Mouse (Mus musculus) heart, adult 2 months (tissue): ENCODE measurements around the gene Smarcd3. TPM values are rescaled to one million over a fixed set of nuclear protein-coding genes. Genes with fewer than 3 reads are reported as not detected.

ENCODE experiments used
- DNase-seq, 2 experiments: peaks; one replicate each; pipeline ENCODE4 v3.0.0; 2021
- H3K27ac ChIP-seq: fragments of 200-600 bp; 2 replicates; pipeline ENCODE4 v1.8.1; 2022
- H3K27me3 ChIP-seq: fragments of 200-500 bp; 2 replicates; pipeline ENCODE4 v1.6.1; 2012; ENCODE audit warnings: mild to moderate bottlenecking, low read length, inconsistent platforms, mixed read lengths; ENCODE audit not compliant: control insufficient read depth, insufficient read depth
- H3K36me3 ChIP-seq: fragments of 200-500 bp; 2 replicates; pipeline ENCODE4 v1.6.1; 2012; ENCODE audit warnings: low read length, inconsistent platforms; ENCODE audit not compliant: control insufficient read depth, insufficient read depth
- H3K4me1 ChIP-seq: fragments of 200-500 bp; 2 replicates; pipeline ENCODE4 v1.6.1; 2011; ENCODE audit warnings: low read length; ENCODE audit not compliant: control insufficient read depth, insufficient read depth
- H3K4me3 ChIP-seq: fragments of 200-600 bp; 2 replicates; pipeline ENCODE4 v1.8.1; 2022
- H3K79me2 ChIP-seq: fragments of 200-500 bp; replicated peaks from 2 replicates; pipeline ENCODE4 v1.6.1; 2012; ENCODE audit warnings: mild to moderate bottlenecking, inconsistent platforms, low read length, moderate library complexity, mixed read lengths; ENCODE audit not compliant: control insufficient read depth, insufficient read depth
- H3K9ac ChIP-seq: fragments of 200-500 bp; 2 replicates; pipeline ENCODE4 v1.6.1; 2012; ENCODE audit warnings: low read depth, mild to moderate bottlenecking, control low read depth, inconsistent platforms, low read length, mixed read lengths
- CTCF ChIP-seq: fragments of 200-600 bp; IDR thresholded peaks from 2 replicates; pipeline ENCODE4 v1.8.1; 2022; ENCODE audit warnings: antibody characterized with exemption, mild to moderate bottlenecking, moderate library complexity
- EP300 ChIP-seq: fragments of 200-500 bp; IDR thresholded peaks from 2 replicates; pipeline ENCODE4 v1.6.1; 2011; ENCODE audit warnings: low read depth, low read length, control low read depth; ENCODE audit not compliant: insufficient read depth
- POLR2A ChIP-seq: fragments of 200-500 bp; IDR thresholded peaks from 2 replicates; pipeline ENCODE4 v1.6.1; 2011; ENCODE audit warnings: mild to moderate bottlenecking, low read depth, low read length, control low read depth; ENCODE audit not compliant: insufficient read depth
- WGBS: fragments of 180-500 bp; shearing (Covaris S2); methylation state at CpG from one replicate; pipeline ENCODE4 v1.1.7; 2018; 5-methylcytosine and 5-hydroxymethylcytosine counted together
- intact Hi-C: fragments of 180-260 bp; cut with DNase I; formaldehyde crosslinking; loops from one replicate; pipeline ENCODE4 v1.15.1; 2025
- polyA plus RNA-seq: library from polyadenylated mRNA; depleted of rRNA; stranded (reverse); fragments of >200 nt; gene quantifications from 2 replicates; pipeline ENCODE4 v1.2.3, GENCODE M21; 2012
- total RNA-seq, 2 experiments: library from RNA; stranded (reverse); gene quantifications; 2 replicates each; pipeline ENCODE4 v1.2.3; 2021

Gene Smarcd3
- total and polyA plus RNA-seq, 3 experiments = 58.7 to 61.8 (median 60.2) TPM

GRCm38 (mm10) chr5:24615097-24615496, 9.1 kb downstream of the Smarcd3 start:
- H3K4me3 ChIP-seq = no peak overlapping the region
- H3K9ac ChIP-seq = no peak overlapping the region
- WGBS = 62% methylated on average over 6 of the region's 6 CpGs
- peaks cover 2% of the 10 kb centered on the region; the same call in 1 of the 2 replicates for H3K4me1 ChIP-seq
- TF ChIP-seq CTCF (no peak), EP300 (no peak), POLR2A (no peak)
- no peaks in the 10 kb centered on the region for H3K79me2 ChIP-seq
- no peak for DNase-seq
- H3K27ac ChIP-seq = no peak overlapping the region
- H3K27me3 ChIP-seq = no peaks in the 10 kb centered on the region
- H3K36me3 ChIP-seq = no peaks in the 10 kb centered on the region
- intact Hi-C loops = no loop called here

DNA sequence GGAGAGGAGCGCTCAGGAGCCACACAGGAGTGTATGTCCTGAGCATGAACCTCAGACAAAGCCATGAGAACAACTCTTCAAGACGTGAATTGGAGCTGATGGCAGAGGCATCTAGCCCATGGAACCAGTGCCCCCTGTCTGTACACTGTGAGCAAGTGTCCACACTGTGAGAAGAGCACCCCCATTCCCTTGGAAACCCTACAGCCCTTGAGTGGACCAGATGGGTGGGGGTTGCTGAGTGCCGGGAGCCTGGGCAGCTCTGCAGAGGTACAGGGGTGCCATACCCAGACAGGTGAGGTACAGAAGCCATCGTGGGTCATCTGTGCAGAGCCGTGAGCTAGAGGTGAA, 11.9 kb downstream of the Smarcd3 start:
- no peak overlapping the region for H3K9ac ChIP-seq
- no peaks in the 10 kb centered on the region for H3K27me3 ChIP-seq
- DNase-seq = no peak
- H3K27ac ChIP-seq = no peak overlapping the region
- no peaks in the 10 kb centered on the region for H3K79me2 ChIP-seq
- intact Hi-C loops = no loop called here
- no peaks in the 10 kb centered on the region for H3K36me3 ChIP-seq
- no peak overlapping the region for H3K4me3 ChIP-seq
- 62% methylated on average over 5 of the region's 5 CpGs for WGBS
- peaks cover 2% of the 10 kb centered on the region; the same call in 1 of the 2 replicates for H3K4me1 ChIP-seq
- TF ChIP-seq EP300 = no peak
- no peak; the same call in 1 of the 2 replicates for TF ChIP-seq CTCF
- no peak for TF ChIP-seq POLR2A

GRCm38 (mm10) chr5:24611366-24612301, 12.6 kb downstream of the Smarcd3 start:
- H3K36me3 ChIP-seq = no peaks in the 10 kb centered on the region
- TF ChIP-seq POLR2A (no peak), CTCF (no peak; the same call in 1 of the 2 replicates), EP300 (no peak)
- no peaks in the 10 kb centered on the region for H3K79me2 ChIP-seq
- 38% methylated on average over 7 of the region's 7 CpGs for WGBS
- H3K27me3 ChIP-seq = no peaks in the 10 kb centered on the region
- intact Hi-C loops = no loop called here
- no peak overlapping the region for H3K27ac ChIP-seq
- no peak overlapping the region for H3K9ac ChIP-seq
- H3K4me1 ChIP-seq = peaks cover 2% of the 10 kb centered on the region; the same call in 1 of the 2 replicates
- peak in 1 of 2 experiments; percentile 39 for DNase-seq
- no peak overlapping the region for H3K4me3 ChIP-seq

DNA sequence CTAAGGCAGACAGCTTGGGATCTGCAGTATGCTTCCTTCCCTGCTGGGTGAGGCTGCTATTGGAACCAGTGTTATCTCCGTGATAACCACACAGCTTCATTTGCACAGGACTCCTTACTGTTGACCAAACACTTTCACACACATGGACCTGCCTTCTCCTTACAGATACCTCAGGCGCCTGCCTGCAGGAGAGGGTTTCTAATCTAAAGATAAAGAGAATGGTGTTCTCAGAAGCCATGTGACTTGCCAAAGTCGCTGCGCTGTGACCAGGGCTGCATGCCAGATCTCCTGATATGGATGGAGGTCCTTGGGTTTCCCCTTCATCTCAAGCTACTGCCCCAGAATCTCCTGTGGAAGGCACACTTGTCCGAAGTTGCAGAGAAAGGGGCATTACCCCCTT, 14.8 kb downstream of the Smarcd3 start:
- intact Hi-C loops = no loop called here
- no peak overlapping the region for H3K27ac ChIP-seq

GRCm38 (mm10) chr5:24605980-24606665, 18.1 kb downstream of the Smarcd3 start:
- TF ChIP-seq EP300 (no peak), CTCF (no peak), POLR2A (no peak)
- Histone ChIP-seq H3K36me3 (no peaks in the 10 kb centered on the region), H3K27me3 (no peaks in the 10 kb centered on the region), H3K79me2 (no peaks in the 10 kb centered on the region), H3K4me1 (peaks cover 12% of the 10 kb centered on the region), H3K9ac (peak overlapping the region; percentile 2; the same call in 1 of the 2 replicates), H3K27ac (no peak overlapping the region), H3K4me3 (no peak overlapping the region)
- DNase-seq = no peak
- 69% methylated on average over 14 of the region's 14 CpGs for WGBS
- intact Hi-C loops = no loop called here

More for the DNA sequence above, 14.8 kb downstream of the Smarcd3 start:
- H3K9ac ChIP-seq = no peak overlapping the region
- H3K79me2 ChIP-seq = no peaks in the 10 kb centered on the region
- 6% methylated on average over 5 of the region's 5 CpGs for WGBS
- H3K4me3 ChIP-seq = no peak overlapping the region
- H3K27me3 ChIP-seq = no peaks in the 10 kb centered on the region
- no peak for DNase-seq
- TF ChIP-seq EP300 (no peak), CTCF (no peak), POLR2A (no peak)
- H3K36me3 ChIP-seq = no peaks in the 10 kb centered on the region
- peaks cover 4% of the 10 kb centered on the region for H3K4me1 ChIP-seq
